In the genomic region with DNA sequence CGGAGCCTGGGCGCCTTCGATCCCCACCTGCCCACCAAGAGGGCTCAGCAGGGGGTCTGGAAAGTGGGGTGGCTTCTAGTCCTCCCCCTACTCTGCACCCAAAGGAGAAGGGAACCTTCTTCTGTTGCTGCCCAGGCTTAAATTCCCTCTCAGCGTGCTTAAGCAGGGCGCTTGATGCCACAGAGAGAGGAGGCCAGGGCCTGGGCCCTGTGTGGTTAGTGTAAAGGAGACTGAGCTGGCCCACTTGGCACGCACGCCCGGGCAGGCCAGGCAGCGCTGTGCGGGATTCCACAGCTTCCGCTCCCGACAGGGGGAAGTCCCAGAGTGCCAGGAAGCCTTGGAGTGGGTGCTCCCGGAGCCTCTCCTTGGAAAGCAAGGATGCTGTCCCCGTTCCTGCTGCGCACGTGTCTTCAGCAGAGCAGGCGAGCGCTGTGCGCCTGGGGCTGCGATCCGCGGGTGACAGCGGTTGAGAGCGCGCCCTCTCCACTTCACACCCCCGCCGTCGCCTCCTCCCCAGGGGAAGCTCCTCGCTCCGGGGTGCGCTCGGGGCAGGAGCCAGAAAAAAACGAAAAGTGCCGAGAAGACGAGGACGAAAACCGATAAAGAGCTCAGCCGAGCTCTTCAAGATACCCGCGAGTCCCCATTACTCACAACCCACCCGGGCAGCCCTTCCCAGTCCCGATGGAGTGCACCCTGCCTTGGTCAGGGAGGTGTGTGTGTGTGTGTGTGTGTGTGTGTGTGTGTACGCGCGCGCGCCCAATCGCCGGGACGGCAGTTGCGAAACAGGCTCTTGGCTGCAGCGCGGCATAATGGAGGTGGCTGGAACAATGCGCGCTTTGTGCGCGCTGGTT, we compare ENCODE assay signal across 8 mouse cellular contexts.
DNase-seq lines count a peak whose midpoint lies in the region; ATAC-seq lines count a peak whose summit lies in the region.

No protein-coding gene starts in this region.

- DNase-seq in 3134 (ENCODE audit: extremely low read depth, insufficient read length, low spot score): peak; percentile 86
- peak; percentile 78 for DNase-seq in adrenal gland, adult 2 months
- peak; percentile 67 for DNase-seq in heart, adult 8-10 months (ENCODE audit: low spot score)
- DNase-seq in kidney, adult 8-10 months: peak; percentile 29 to 34
- peak; percentile 83 for DNase-seq in midbrain, embryonic 14.5 days
- peak; percentile 56 to 79 for DNase-seq in spleen, postnatal 4 days (ENCODE audit: low spot score in 2 of 2)

- no peaks in the 10 kb centered on the region for H3K9me3 ChIP-seq in embryonic facial prominence, embryonic 12.5 days
- H3K9me3 ChIP-seq in limb, embryonic 13.5 days: no peaks in the 10 kb centered on the region
- H3K9me3 ChIP-seq in midbrain, embryonic 14.5 days (ENCODE audit: control insufficient read depth, low read length): no peaks in the 10 kb centered on the region

- peaks cover 35% of the 10 kb centered on the region for H3K4me1 ChIP-seq in embryonic facial prominence, embryonic 12.5 days
- H3K4me1 ChIP-seq in limb, embryonic 13.5 days: peaks cover 48% of the 10 kb centered on the region
- peaks cover 42% of the 10 kb centered on the region for H3K4me1 ChIP-seq in midbrain, embryonic 14.5 days (ENCODE audit: control insufficient read depth, insufficient read depth, low read length)

- 4% methylated on average over 57 of the region's 57 CpGs for WGBS in embryonic facial prominence, embryonic 12.5 days
- WGBS in limb, embryonic 13.5 days: 2% methylated on average over 42 of the region's 57 CpGs
- WGBS in midbrain, embryonic 14.5 days: 7% methylated on average over 57 of the region's 57 CpGs

- peak overlapping the region; percentile 82 for H3K27ac ChIP-seq in embryonic facial prominence, embryonic 12.5 days
- peak overlapping the region; percentile 81 for H3K27ac ChIP-seq in limb, embryonic 13.5 days
- peak overlapping the region; percentile 93 for H3K27ac ChIP-seq in midbrain, embryonic 14.5 days (replicated peaks; ENCODE audit: low read depth, low read length)

- peak overlapping the region; percentile 61 for H3K4me2 ChIP-seq in embryonic facial prominence, embryonic 12.5 days (replicated peaks)
- peak overlapping the region; percentile 72 for H3K4me2 ChIP-seq in limb, embryonic 13.5 days (replicated peaks)
- peak overlapping the region; percentile 61 for H3K4me2 ChIP-seq in midbrain, embryonic 14.5 days (ENCODE audit: low read length)

- peaks cover 74% of the 10 kb centered on the region for H3K27me3 ChIP-seq in embryonic facial prominence, embryonic 12.5 days
- H3K27me3 ChIP-seq in limb, embryonic 13.5 days: peaks cover 81% of the 10 kb centered on the region
- H3K27me3 ChIP-seq in midbrain, embryonic 14.5 days (ENCODE audit: control insufficient read depth, insufficient read depth, low read length): peaks cover 7% of the 10 kb centered on the region; the same call in 1 of the 2 replicates

- peak; percentile 54 for ATAC-seq in embryonic facial prominence, embryonic 12.5 days (ENCODE audit: insufficient number of reproducible peaks, insufficient read depth, low FRiP score, low TSS enrichment)
- peak; percentile 62 for ATAC-seq in limb, embryonic 13.5 days (ENCODE audit: low FRiP score, low read depth)
- peak; percentile 78 for ATAC-seq in midbrain, embryonic 14.5 days (ENCODE audit: low FRiP score, low TSS enrichment)

- H3K9ac ChIP-seq in embryonic facial prominence, embryonic 12.5 days: peak overlapping the region; percentile 48
- H3K9ac ChIP-seq in limb, embryonic 13.5 days: peak overlapping the region; percentile 66
- H3K9ac ChIP-seq in midbrain, embryonic 14.5 days (replicated peaks; ENCODE audit: low read length): peak overlapping the region; percentile 55

- peak overlapping the region; percentile 38 for H3K4me3 ChIP-seq in embryonic facial prominence, embryonic 12.5 days
- H3K4me3 ChIP-seq in limb, embryonic 13.5 days: peak overlapping the region; percentile 45
- peak overlapping the region; percentile 37 for H3K4me3 ChIP-seq in midbrain, embryonic 14.5 days (replicated peaks; ENCODE audit: low read depth, low read length)

- no peaks in the 10 kb centered on the region for H3K36me3 ChIP-seq in embryonic facial prominence, embryonic 12.5 days
- no peaks in the 10 kb centered on the region for H3K36me3 ChIP-seq in limb, embryonic 13.5 days
- no peaks in the 10 kb centered on the region for H3K36me3 ChIP-seq in midbrain, embryonic 14.5 days (ENCODE audit: control insufficient read depth, insufficient read depth, low read length)

Comparison
In these comparisons a context has a peak if more than half of its experiments do, and no peak if none do; other contexts are left out.
1. Peak in every context shown above with its lines: DNase-seq, ATAC-seq, H3K4me3 ChIP-seq and H3K27ac ChIP-seq.
2. DNase-seq: peak in every context shown above with its lines; median percentile 86 in 3134; 83 in midbrain, embryonic 14.5 days; 78 in adrenal gland, adult 2 months; 68 in spleen, postnatal 4 days; 67 in heart, adult 8-10 months; 32 in kidney, adult 8-10 months.